Mouse (Mus musculus): Measurements from ENCODE around the gene Prrt4.
A peak's percentile ranks its signal among the peaks of the same experiment; 100 is the strongest.

The Prrt4 gene

DNA sequence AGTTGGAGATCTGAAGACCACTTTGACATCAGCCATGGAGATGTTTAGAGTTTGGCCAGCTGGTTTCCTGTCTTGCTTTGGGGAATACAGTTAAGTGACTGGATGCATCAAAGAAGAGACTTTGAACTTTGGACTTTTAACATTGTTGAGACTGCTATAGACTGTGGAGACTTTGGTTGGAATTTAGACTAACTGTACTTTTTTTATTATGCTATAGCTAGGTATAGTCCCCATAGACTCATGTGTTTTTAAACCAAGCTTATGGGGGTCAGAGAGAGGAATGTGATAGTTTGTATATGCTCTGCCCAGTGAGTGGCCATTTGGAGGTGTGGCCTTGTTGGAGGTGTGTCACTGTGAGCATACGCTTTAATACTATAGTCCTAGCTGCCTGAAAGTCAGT lies 29.4 kb downstream of the Prrt4 start:
- no peak for DNase-seq (ENCODE audit: low spot score)

DNA sequence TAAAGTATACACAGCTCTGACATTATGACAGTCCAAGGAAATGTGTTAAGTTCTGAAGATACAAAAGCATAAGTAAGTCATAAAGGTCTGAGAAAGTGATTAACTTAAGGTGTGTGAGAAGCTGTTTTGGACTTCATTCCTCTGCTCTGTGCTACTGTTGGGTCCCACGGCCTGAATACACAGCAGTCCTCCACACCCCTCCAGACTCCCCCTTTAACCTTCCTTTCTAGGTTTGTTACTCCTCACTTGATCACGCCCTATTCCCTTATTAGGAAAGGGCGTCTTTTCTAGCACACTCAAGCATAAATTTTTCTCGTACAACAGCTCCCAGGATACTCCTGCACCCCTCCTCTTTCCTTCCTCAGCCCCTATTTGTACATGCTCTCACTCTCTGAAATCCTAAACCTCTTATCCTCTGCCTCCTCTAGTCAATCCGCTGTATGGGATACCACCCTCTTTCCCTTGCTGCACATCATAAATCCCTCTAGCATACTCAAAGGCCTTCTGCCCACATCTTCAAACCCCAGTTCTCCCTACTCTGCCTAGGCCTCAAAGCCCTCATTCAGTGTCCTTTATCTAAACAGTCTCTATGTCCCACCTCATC lies 31.9 kb downstream of the Prrt4 start:
- DNase-seq (ENCODE audit: low spot score): no peak

GRCm38 (mm10) chr6:29146641-29147040 lies 32.7 kb downstream of the Prrt4 start:
- DNase-seq (ENCODE audit: low spot score): no peak

GRCm38 (mm10) chr6:29145456-29146307 lies 33.7 kb downstream of the Prrt4 start:
- DNase-seq (ENCODE audit: low spot score): no peak

DNA sequence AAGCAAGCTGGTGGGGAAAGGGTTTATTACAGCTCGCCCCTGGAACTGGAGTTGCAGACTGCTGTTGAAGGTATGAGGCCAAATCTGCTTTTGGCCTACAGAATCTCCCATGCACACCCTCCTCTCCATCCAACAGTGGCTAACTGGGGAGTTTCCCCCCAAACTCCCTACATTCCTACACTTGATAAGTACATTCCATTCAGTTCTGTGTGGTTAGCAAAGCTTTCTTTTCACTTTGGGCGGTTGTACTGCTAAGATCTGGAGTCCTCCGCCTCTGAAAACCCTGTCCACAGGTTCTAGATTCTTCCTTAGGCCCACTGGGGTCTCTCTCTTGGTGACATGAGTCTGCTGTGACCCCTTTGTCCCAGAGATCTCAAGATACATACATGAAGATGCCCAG lies 34.4 kb downstream of the Prrt4 start:
- DNase-seq (ENCODE audit: low spot score): no peak

DNA sequence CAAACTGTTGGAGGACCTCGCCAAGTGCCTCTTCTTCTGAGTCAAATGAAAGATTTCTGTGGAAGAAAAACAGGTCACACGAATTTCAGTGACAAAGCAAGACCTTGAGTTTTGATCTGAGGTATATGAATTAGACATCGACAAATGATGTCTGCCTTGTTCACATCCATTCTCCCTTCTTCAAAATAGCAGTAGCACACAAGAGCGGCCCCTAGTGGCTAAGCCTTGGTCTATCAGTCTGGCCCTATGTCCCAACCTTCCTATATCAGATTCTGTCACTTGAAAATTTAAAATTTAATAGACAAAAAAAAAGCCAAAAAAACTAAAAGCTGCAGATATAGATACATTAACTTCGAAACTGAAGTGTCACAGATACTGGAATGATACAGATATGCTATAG lies 35.8 kb downstream of the Prrt4 start:
- DNase-seq (ENCODE audit: low spot score): peak; percentile 44

DNA sequence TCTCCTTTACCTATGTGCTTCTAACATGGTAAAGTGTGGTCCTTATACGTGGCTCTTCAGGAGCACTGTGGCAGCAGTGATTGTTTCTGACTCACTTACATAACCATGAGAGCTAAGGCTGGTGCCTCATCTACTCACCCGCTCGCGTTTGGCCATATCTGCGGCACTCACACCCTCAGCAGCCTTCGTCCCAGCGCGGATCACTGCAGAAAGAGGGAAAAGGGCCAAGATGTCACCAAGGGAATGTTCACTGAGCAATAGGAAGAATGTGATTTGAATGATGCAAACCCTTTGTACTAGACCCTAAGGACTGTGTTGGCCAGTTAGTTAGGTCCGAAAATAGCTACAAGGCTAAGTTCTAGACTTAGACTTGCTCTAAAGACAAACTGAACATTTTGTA lies 41.9 kb downstream of the Prrt4 start:
- no peak for DNase-seq (ENCODE audit: low spot score)

GRCm38 (mm10) chr6:29133100-29133499 lies 46.3 kb downstream of the Prrt4 start:
- DNase-seq (ENCODE audit: low spot score): no peak

DNA sequence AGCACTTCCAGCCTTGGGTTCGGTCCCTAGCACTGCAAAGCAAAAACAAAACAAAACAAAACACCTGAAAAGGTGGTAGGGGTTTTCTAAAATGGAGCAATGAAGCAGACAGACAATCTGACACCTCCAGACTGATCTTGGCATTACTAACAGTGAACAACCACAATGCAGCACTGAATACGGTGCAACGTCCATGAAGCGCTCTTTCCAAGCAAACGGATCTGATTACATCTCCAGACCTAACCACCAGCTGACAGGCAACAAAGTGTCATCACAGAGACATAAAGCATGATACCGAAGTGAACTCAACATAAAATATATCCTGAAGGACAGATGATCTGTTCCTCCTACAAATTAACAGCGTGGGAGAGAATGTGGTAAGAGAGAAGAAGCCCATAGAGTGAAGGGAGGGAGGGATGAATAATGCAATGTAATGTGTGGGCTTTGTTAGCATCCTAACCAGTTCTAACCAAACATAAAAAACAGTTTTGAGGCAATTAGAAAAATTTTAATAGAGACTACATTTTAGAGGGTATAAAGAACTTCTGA lies 52.4 kb downstream of the Prrt4 start:
- no peak for DNase-seq (ENCODE audit: low spot score)

DNA sequence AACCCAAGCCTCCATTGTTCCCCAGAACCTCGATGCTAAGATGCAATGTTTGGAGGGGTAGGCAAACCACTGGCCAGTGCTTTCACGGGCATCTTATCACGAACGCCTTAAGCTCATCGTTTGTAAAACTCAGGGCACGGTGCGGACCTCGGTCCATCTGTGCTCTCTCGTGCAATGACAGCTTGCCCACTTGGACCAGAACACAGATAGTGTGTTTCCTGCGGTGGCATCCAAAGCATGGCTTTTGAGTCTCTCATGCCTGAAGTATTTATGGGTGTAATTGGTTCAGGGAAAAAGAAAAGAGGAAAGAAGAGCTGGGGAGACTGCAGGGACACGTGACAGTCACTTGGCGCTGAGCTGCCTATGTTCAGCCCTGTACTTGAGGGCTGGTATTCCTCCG lies 59.4 kb downstream of the Prrt4 start:
- DNase-seq (ENCODE audit: low spot score): no peak

Data from ovary, postnatal 36 days (tissue).